Mouse (Mus musculus) bone marrow, adult 2 months (tissue): ENCODE measurements at regions not wholly inside any gene's neighbourhood (a gene's known extent, or its start where the extent isn't known, plus 50 kb on each side); places are given as distances from the start of the nearest gene placed in this dataset.

Source experiments
- CTCF ChIP-seq: fragments of 200-500 bp; IDR thresholded peaks from 2 replicates; pipeline ENCODE4 v1.5.1; 2011; ENCODE audit warnings: low read length, control low read depth; ENCODE audit not compliant: control insufficient read depth, insufficient read depth
- POLR2A ChIP-seq: fragments of 200-500 bp; IDR thresholded peaks from 2 replicates; pipeline ENCODE4 v1.6.1; 2011; ENCODE audit warnings: low read depth, mild to moderate bottlenecking, control low read depth, low read length, borderline replicate concordance; ENCODE audit not compliant: control insufficient read depth

DNA sequence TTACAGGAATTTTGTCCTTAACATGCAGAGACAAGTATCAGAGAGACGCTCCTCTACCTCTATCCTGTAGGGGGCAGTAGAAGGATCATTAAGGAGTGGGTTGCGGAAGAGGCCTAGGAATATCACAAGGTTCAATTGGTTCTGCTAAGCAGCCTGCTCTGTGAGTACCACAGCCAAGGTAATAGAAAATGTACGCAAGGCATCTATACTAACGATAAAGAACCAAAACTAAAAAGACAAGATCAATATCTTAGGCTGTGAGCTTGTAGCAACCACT lies 469.1 kb downstream of the Plcl1 start:
- TF ChIP-seq CTCF (no peak), POLR2A (no peak)
